Mouse (Mus musculus) kidney, postnatal 0 days (tissue): Measurements from ENCODE around the gene Gria4. TPM values are rescaled to one million over a fixed set of nuclear protein-coding genes. Genes with fewer than 3 reads are reported as not detected.
A peak's percentile ranks its signal among the peaks of the same experiment; 100 is the strongest.

Experiments
- ATAC-seq: fragments of 200-750 bp; cut with Nextera tagmentation; replicated peaks from 2 replicates; pipeline ENCODE4 v1.8.0; 2017; ENCODE audit warnings: low read depth, moderate number of reproducible peaks, moderate TSS enrichment, moderate library complexity; ENCODE audit not compliant: low FRiP score
- DNase-seq: peaks from one replicate; pipeline ENCODE4 v3.0.0-alpha.2; 2016; ENCODE audit warnings: low spot score
- H3K27ac ChIP-seq: fragments of 300-500 bp; sonication (generic); 2 replicates; pipeline ENCODE4 v1.5.1; 2014; ENCODE audit warnings: mild to moderate bottlenecking
- H3K27me3 ChIP-seq: fragments of 300-500 bp; sonication (generic); 2 replicates; pipeline ENCODE4 v1.6.1; 2014; ENCODE audit warnings: low read length, mixed read lengths; ENCODE audit not compliant: insufficient read depth
- H3K36me3 ChIP-seq: fragments of 300-500 bp; sonication (generic); 2 replicates; pipeline ENCODE4 v1.6.1; 2014; ENCODE audit warnings: low read length, mixed read lengths; ENCODE audit not compliant: insufficient read depth
- H3K4me1 ChIP-seq: fragments of 300-500 bp; sonication (generic); replicated peaks from 2 replicates; pipeline ENCODE4 v1.6.1; 2014; ENCODE audit warnings: antibody characterized with exemption, low read length, mixed read lengths; ENCODE audit not compliant: insufficient read depth
- H3K4me2 ChIP-seq: fragments of 300-500 bp; sonication (generic); 2 replicates; pipeline ENCODE4 v1.6.1; 2014; ENCODE audit warnings: mild to moderate bottlenecking, low read length, moderate library complexity, mixed read lengths
- H3K4me3 ChIP-seq: fragments of 300-500 bp; sonication (generic); replicated peaks from 2 replicates; pipeline ENCODE4 v1.5.1; 2014; ENCODE audit warnings: low read depth, low read length
- H3K9ac ChIP-seq: fragments of 300-500 bp; sonication (generic); 2 replicates; pipeline ENCODE4 v1.6.1; 2014; ENCODE audit warnings: low read depth, low read length
- H3K9me3 ChIP-seq: fragments of 300-500 bp; sonication (generic); replicated peaks from 2 replicates; pipeline ENCODE4 v1.6.1; 2016; ENCODE audit warnings: low read length, inconsistent platforms, mixed read lengths
- CTCF ChIP-seq: IDR thresholded peaks from 2 replicates; pipeline ENCODE4 v1.5.1; 2016; ENCODE audit warnings: antibody characterized with exemption, low read depth, mild to moderate bottlenecking, moderate library complexity
- WGBS: fragments of 180-500 bp; shearing (Covaris S2); extraction: QIAGEN DNeasy Blood & Tissue Kit; methylation state at CpG from one replicate; pipeline ENCODE4 v1.1.7; 2014; 5-methylcytosine and 5-hydroxymethylcytosine counted together
- polyA plus RNA-seq: library from polyadenylated mRNA; unstranded; fragments of >200 nt; fragmentation: Nextera tagmentation; extraction: Ambion mirVana; gene quantifications from 2 replicates; pipeline ENCODE4 v1.2.1, GENCODE M21; 2015

Gene Gria4
- polyA plus RNA-seq, 1 experiment from 2014 or later = 6.3 TPM

DNA sequence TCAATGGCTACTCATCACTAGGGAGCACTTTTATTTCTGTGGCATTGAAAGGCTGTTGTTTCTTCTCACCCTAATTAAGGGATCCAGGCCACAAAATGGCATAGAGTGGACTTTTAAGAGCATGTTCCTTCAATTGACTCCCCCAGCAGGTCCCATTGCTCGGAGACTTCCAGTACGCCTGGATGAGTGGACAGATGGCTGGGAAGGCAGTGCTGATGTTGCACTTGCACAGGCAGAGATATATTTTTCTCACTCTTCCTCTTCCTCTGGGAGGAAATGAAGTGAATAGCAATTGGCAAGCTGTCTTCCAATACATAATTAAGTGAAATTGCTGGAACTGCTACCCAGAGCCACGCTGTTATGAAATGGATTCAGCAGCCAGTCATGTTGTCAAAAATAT is 190.7 kb downstream of the Gria4 start:
- H3K4me2 ChIP-seq = no peak overlapping the region
- DNase-seq = no peak
- ATAC-seq = no peak

DNA sequence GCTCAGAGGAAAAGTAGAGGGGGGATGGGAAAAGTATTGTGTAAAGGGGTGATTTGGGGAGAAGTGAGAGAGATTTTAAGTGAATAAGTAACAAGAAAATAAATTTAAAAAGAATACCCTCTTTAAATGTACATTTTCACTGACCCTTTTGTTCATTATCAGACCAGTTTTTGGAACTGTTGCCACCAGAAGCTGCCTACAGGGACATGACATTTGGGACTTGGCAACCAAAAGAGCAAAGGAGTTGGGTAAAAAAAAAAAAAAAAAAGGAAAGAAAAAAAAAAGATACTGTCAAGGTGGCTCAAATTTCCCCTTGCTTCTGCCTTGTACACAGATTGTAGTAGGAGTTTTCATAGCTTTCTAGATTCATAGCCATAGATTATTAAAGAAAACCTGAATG is 191.8 kb downstream of the Gria4 start:
- Histone ChIP-seq H3K27ac (no peak overlapping the region), H3K9ac (no peak overlapping the region), H3K36me3 (no peaks in the 10 kb centered on the region), H3K4me3 (no peak overlapping the region), H3K4me2 (no peak overlapping the region), H3K27me3 (no peaks in the 10 kb centered on the region), H3K9me3 (no peaks in the 10 kb centered on the region), H3K4me1 (no peaks in the 10 kb centered on the region)
- ATAC-seq (no peak), DNase-seq (no peak)
- no peak for TF ChIP-seq CTCF

More for the DNA sequence above, 190.7 kb downstream of the Gria4 start:
- no peak overlapping the region for H3K4me3 ChIP-seq
- no peak for TF ChIP-seq CTCF
- H3K27ac ChIP-seq = no peak overlapping the region
- no peaks in the 10 kb centered on the region for H3K9me3 ChIP-seq
- H3K36me3 ChIP-seq = no peaks in the 10 kb centered on the region
- H3K9ac ChIP-seq = no peak overlapping the region
- 73% methylated on average over 3 of the region's 3 CpGs for WGBS
- no peaks in the 10 kb centered on the region for H3K27me3 ChIP-seq
- H3K4me1 ChIP-seq = no peaks in the 10 kb centered on the region

DNA sequence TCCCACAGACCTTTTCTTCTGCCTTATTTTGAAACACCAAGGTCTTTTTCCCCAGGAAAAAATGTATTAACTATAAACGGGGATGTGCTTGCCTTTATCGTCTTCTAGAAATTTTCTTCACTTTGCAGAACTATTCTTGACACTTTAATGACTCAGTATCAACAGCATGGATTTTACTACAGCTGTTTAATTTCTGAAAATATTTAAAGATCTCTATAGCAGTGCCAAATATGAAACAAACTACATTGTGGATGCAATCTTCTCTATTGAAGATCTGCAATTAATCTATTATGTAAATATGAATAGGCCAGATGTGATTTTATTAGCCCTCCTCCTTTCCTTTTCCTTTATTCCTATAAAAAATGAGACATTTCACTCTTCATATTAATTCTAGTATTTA is 194.2 kb downstream of the Gria4 start:
- DNase-seq = peak; percentile 71
- H3K9me3 ChIP-seq = no peaks in the 10 kb centered on the region
- no peak overlapping the region for H3K4me2 ChIP-seq
- no peak overlapping the region for H3K4me3 ChIP-seq
- H3K27me3 ChIP-seq = no peaks in the 10 kb centered on the region
- no peak for TF ChIP-seq CTCF
- no peaks in the 10 kb centered on the region for H3K4me1 ChIP-seq
- H3K27ac ChIP-seq = no peak overlapping the region
- 64% methylated on average over 2 of the region's 2 CpGs for WGBS
- no peaks in the 10 kb centered on the region for H3K36me3 ChIP-seq
- no peak for ATAC-seq
- no peak overlapping the region for H3K9ac ChIP-seq

DNA sequence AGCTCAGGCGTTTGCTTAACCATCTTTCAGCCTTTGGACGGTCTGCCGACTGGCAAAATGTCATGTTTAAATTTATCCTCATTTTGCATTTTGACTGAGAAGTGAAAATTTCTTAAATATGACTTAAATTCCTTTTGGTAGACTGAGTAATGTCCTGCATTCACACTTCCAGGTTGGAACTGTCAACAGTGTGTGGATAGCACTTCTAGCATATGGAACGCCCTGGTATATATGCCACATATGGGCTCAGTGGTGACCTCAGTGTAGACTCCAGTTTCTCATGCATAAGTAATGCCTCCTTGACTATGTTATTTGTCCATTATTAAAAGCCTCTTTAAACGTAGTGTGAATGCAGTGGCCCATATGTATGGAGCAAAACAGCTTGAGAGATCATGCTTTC is 222.4 kb downstream of the Gria4 start:
- Histone ChIP-seq H3K27me3 (no peaks in the 10 kb centered on the region), H3K4me1 (no peaks in the 10 kb centered on the region), H3K9me3 (no peaks in the 10 kb centered on the region), H3K4me3 (no peak overlapping the region), H3K36me3 (no peaks in the 10 kb centered on the region), H3K27ac (no peak overlapping the region), H3K9ac (no peak overlapping the region), H3K4me2 (no peak overlapping the region)
- no peak for ATAC-seq
- WGBS = 77% methylated on average over 5 of the region's 5 CpGs
- no peak for DNase-seq
- TF ChIP-seq CTCF = no peak

DNA sequence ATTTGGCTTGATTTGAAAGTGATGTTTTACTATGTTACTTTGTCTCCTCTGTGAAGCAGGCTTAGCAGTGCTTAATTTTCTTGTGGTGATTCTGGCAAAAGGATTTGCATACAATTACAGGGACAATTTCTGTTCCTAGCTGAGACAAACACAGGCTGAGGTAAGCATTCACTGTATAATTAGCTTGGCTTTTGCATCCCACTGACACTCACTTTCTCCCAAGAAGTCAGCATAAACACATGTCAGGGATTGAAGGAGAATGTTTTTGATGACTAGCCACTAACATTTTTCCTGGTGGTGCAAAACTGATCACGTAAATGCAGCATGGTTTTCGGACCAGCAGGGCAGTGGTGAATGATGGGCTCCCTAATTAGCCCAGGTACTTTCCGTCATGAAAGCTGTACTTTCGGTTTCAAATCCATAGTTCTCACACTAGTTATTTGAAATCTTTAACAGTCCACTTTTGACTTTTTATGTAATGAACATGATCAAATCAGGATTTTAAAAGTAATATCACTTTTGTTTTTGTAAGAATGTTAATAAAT is 240.5 kb downstream of the Gria4 start:
- no peaks in the 10 kb centered on the region for H3K9me3 ChIP-seq
- no peak overlapping the region for H3K4me3 ChIP-seq
- H3K4me1 ChIP-seq = no peaks in the 10 kb centered on the region
- H3K9ac ChIP-seq = no peak overlapping the region
- H3K27me3 ChIP-seq = no peaks in the 10 kb centered on the region
- TF ChIP-seq CTCF = no peak
- H3K4me2 ChIP-seq = no peak overlapping the region
- no peaks in the 10 kb centered on the region for H3K36me3 ChIP-seq
- DNase-seq (no peak), ATAC-seq (no peak)
- WGBS = 51% methylated on average over 4 of the region's 4 CpGs
- no peak overlapping the region for H3K27ac ChIP-seq

DNA sequence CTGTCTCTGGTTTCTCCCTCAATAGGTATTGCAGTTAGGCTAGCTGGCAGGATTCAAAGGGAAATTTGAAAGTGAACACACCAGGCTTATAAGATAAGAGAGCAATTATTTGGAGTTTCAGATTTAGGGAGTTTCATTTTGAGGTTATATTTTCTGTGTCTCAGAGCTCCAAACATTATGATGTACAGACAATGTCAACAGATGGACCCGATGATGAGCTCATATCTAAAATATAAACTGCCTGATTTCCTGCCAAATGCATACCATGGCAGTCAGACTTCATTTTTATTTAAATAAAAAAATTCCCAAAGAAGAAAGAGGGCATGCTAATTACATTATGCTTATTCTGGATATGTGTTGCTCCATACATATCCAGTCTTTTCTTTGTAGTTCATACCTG is 256.8 kb downstream of the Gria4 start:
- 88% methylated on average over 1 of the region's 1 CpGs for WGBS
- Histone ChIP-seq H3K9me3 (no peaks in the 10 kb centered on the region), H3K27me3 (no peaks in the 10 kb centered on the region), H3K36me3 (no peaks in the 10 kb centered on the region), H3K9ac (no peak overlapping the region), H3K4me3 (no peak overlapping the region), H3K4me2 (no peak overlapping the region), H3K4me1 (no peaks in the 10 kb centered on the region), H3K27ac (no peak overlapping the region)
- ATAC-seq (no peak), DNase-seq (no peak)
- TF ChIP-seq CTCF = no peak

DNA sequence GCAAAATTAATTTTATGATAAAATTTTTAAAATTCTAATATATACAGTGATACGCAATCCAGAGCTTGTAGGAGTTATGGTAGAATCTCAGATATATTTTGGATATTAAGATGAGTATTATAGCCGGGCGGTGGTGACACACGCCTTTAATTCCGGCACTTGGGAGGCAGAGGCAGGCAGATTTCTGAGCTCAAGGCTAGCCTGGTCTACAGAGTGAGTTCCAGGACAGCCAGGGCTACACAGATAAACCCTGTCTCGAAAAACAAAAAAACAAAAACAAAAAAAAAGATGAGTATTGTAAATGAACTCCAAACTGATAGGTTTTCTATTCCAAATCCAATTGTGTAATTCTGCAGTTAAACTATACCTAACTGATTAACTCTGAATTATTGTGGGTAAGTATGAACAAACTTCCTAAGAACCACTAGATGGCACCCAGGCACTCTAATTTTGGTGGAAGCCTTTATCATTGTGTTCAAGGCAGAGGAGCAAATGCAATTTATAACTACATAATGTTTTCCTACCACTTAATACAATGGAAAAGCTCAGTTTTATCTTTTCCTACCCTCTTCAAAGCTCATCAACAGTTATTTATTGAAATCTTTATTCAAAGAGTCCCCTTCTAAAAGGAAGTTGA is 259.4 kb downstream of the Gria4 start:
- Histone ChIP-seq H3K27ac (no peak overlapping the region), H3K9me3 (no peaks in the 10 kb centered on the region), H3K4me1 (no peaks in the 10 kb centered on the region), H3K27me3 (no peaks in the 10 kb centered on the region), H3K36me3 (no peaks in the 10 kb centered on the region), H3K4me3 (no peak overlapping the region), H3K9ac (no peak overlapping the region), H3K4me2 (no peak overlapping the region)
- peak; percentile 85 for DNase-seq
- no peak for ATAC-seq
- 93% methylated on average over 6 of the region's 6 CpGs for WGBS
- TF ChIP-seq CTCF = peak; percentile 69
